Mouse (Mus musculus) E14TG2a.4 (cell line): ENCODE measurements at regions not wholly inside any gene's neighbourhood (a gene's known extent, or its start where the extent isn't known, plus 50 kb on each side); places are given as distances from the start of the nearest gene placed in this dataset.

Experiments
- CTCF ChIP-seq: conservative IDR thresholded peaks from 2 replicates; pipeline ENCODE4 v1.5.1; 2014; ENCODE audit warnings: low read length
- NANOG ChIP-seq: IDR thresholded peaks from 2 replicates; pipeline ENCODE4 v1.6.1; 2014; ENCODE audit warnings: borderline replicate concordance, low read length, mixed read lengths
- POU5F1 ChIP-seq: IDR thresholded peaks from 2 replicates; pipeline ENCODE4 v1.6.1; 2014; ENCODE audit warnings: low read length, borderline replicate concordance

DNA sequence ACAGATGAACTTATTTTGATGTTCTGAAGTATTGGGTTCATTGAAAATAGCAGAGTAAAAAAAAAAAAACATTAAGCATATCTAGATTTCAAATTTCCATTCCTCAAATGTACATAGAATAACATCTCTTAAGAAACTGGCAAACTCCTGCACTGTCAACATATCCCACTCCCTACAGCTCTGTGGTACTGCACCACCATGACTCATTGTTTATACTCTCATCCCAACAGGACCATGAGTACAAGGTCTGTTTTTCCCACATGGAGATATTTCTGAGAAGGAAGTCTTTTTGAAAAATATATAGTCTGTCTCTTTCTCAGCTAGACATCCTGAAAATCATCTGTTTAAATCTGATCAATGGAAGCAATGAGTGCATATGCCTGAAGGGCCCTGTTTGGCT, 351.2 kb upstream of the Kcnh8 start:
- TF ChIP-seq CTCF (no peak), NANOG (no peak), POU5F1 (no peak)
